Mouse (Mus musculus) large intestine, adult 2 months (tissue): ENCODE data around the gene Slc2a10. TPM values are rescaled to one million over a fixed set of nuclear protein-coding genes. Genes with fewer than 3 reads are reported as not detected.

ENCODE experiments used
- DNase-seq: peaks from one replicate; pipeline ENCODE4 v3.0.0-alpha.2; 2012; ENCODE audit warnings: low read depth, low spot score
- WGBS: fragments of 180-500 bp; shearing (Covaris S2); methylation state at CpG from one replicate; pipeline ENCODE4 v1.1.7; 2018; 5-methylcytosine and 5-hydroxymethylcytosine counted together
- polyA plus RNA-seq: library from polyadenylated mRNA; depleted of rRNA; stranded (reverse); fragments of >200 nt; gene quantifications from 2 replicates; pipeline ENCODE4 v1.2.3, GENCODE M21; 2012; rRNA removed

Slc2a10 gene
- polyA plus RNA-seq = 4.8 and 7.0 TPM in 2 replicates

DNA sequence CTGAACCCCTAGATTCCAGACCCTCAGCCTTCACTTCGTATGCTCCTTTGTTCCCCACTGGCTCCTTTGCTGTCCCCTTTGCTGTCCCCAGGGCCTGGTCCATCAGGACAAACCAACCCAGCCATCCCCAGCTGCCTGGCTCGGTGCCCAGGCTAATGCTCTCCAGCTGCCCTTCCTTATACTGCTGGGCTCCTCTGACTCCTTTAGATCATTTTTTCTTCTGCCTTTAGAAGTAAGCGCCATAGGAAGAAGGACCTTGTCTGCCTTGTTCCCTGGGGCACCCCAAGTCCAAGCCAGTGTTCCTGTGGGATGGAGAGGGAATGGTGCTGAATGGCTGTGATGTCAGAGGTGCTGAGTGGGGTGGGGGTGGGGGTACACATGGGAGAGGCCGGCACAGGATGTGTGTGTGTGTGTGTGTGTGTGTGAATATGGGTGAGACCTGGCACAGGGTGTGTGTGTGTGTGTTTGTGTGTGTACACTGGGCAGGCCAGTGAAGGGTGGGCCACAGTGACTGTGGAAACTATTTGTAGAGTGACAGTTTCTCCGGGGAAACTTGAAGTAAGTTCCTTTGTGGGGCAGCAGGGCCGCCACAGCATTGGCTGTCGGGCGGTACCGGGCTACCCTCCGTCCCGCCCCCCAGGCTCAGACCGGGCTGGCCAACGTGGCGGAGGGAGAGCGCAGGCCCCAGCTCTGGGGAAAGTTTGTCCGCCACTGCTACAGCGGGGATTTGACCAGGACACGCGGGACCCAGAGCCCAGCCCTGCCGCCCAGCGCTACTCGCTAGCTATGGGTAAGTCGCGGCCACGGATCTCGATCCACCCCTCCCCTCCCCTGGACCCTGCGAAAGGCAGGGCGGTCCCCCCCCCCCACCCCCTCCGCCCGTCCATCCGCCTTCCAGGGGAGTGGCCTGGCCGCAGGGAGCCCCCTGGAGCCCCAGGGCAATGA lies at the start of gene Slc2a10:
Gene Slc2a10 (plus strand): TSS at position 529 of the 945 bp plus-strand sequence.
- DNase-seq = no peak
- WGBS = 3% methylated on average over 30 of the region's 32 CpGs

DNA sequence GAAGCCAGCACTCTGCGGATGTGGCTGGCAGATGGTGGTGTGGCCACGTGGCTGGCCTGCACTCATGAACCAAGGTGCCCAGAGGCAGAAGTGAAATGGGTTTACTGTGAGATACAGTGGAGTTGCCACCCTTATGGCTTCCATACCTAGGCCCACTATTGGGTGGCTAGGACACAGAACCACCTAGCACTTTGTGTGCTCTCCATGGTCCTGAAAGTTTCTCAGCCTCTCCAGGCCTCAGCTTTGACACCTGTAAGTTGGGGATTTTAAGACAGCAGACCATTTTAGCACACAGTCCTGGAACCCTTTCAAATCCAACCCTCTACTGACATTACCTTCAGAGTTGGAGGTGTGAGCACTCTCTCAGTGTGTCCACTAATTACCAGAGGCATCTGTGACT lies 46.9 kb upstream of the Slc2a10 start:
- 58% methylated on average over 2 of the region's 2 CpGs for WGBS
- DNase-seq = no peak

DNA sequence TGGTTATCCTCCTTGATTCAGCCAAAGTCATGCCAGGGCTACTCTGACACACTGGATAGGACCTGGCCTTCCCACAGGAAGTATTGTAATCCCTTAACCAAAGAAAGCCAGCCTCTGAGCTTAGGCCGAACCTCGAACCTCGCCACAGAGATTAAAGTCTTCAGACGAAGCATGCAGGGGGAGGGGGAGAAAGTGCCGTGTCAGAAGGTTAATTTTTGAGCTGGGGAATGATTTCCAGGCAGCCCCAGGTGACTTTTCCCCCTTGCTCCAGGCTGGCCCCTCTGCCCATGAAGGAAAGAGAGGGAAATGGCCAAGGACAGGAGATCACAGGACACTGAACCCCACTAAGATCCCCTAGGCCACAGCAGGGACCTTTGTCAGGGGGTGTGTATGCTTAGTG lies 45.4 kb upstream of the Slc2a10 start:
- no peak for DNase-seq
- 58% methylated on average over 5 of the region's 5 CpGs for WGBS

DNA sequence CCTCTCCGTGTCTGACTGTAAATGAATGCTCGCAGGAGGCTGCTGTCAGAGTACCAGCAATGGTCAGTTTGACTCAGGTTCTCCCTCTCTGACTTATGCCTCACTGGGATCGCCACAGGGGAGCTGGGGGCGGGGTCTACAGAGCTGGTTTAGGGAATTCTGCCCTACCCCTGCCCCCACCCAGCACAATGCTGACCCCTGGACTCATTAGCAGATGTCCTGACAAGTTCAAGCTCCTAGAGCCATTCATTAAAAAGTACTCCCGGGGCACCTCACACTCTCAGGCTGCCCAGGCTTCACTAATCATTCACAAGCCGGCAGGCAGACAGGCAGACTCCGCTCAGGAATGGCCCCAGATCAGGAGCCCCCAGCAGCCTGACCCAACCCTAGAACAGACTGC lies 43.9 kb upstream of the Slc2a10 start:
- whole genome bisulfite sequencing = 27% methylated on average over 7 of the region's 7 CpGs
- DNase-seq = no peak

DNA sequence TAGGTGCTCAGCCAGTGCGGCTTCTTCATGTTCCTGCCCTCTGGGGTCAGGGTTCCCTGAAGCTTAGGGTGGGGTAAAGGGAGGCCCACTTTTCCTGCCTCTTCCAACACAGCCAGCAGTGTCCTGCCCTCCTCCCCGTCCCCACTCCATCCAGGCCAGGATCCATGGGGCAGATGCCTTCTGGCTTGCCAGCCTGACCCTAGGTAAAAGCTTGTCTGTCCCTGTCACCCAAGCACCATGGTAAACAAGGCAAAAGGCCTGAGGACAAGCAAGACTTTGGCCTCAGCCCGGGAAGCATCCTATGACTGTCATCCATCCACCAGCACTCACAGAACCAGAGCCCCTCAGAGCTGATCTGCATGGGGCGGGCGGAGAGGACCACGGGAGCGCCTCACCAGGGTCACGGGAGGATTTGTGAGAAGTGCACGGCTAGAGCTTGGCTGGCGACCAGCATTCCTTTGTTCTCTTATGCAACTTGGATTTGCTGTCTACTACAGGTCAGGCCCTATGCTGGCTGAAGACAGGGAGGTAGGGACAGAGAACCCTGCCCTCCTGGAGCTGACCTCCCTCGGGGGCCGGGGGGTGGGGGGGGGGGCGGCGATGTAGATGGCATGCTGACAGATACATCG lies 35.6 kb upstream of the Slc2a10 start:
- no peak for DNase-seq
- WGBS = 55% methylated on average over 15 of the region's 15 CpGs

DNA sequence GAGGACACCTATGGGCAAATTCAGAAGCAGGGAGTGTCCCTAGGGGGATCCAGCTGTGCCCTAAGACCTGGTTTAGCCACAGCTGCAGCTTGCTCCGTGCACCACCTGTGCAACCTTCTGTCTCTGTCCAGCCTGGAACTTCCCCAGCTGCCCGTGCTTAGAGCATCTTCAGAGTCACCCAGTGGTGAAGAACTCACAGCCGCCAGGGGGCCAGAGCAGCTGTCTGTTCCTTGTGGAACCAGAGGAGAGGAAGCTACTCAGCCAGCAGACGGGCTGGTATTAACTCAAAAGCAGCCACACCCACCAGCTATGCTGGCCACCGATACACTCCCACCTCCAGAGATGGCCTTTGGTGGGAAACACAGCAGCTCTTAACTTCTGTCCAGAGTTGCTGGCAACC lies 33.4 kb upstream of the Slc2a10 start:
- 11% methylated on average over 5 of the region's 5 CpGs for whole genome bisulfite sequencing
- DNase-seq = no peak

DNA sequence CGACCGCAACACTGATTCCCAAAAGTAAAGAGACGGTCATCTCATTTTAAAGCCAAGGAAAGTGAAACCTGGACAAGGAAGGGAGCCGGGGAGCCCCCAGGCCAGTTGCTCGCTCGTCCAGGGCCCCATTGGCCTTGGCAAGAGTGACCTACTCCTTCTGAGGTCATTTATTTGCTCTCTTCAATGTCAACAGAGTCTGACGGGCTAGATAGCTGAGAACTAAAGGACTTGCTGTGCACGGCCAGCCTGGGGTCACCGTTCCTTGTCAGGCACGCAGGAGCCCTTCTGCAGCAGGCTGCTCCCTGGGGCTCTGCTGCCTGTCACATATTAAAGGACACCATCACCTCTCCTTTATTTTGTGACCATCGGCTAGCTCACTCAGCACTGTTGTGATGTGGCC lies 31.6 kb upstream of the Slc2a10 start:
- WGBS = 70% methylated on average over 11 of the region's 11 CpGs
- DNase-seq = no peak

DNA sequence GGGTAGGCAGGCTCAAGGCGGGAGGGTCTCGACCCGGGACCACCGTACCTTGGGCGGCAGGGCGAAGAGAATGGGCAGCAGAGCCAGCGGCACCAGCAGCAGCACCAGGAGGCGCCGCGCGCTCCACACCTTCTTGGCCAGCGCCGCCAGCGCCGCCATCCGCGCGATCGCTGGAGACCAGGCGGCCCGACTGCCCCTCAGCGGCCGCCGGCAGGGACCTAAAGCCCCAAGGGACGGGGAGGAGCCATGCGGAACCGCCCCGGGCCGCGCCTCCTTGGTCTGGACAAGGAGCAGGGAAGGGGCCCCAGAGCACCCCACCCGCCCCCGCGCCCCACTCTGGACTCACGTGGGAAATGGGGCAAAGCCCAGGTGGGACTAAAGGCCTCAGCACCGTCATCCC lies 30.6 kb upstream of the Slc2a10 start, which contains the start of gene Slc13a3:
Gene Slc13a3 (minus strand): TSS at position 228 of the 400 bp plus-strand sequence.
- WGBS = 1% methylated on average over 34 of the region's 35 CpGs

DNA sequence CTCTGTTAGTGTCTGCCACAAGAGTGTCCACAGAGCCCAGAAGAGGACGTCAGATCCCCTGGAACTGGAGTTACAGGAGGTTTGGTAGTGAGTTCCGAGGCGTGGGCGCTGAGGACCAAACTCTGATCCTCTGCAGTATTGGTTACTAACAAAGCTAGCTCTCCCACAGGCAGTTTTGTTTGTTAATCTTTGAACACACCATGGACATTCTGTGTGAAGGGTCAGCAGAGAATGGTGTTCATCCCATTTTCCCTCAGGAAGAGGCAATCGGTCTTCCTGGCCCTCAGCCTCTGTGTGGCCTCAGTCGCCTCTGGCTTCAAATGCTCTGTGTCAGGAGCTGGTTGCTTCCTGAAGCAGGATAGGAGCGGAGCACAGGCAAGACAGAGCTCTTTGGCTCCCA lies 28.2 kb upstream of the Slc2a10 start:
- 74% methylated on average over 7 of the region's 7 CpGs for WGBS
- no peak for DNase-seq

More for the DNA sequence above, 30.6 kb upstream of the Slc2a10 start, which contains the start of gene Slc13a3:
- DNase-seq = no peak

DNA sequence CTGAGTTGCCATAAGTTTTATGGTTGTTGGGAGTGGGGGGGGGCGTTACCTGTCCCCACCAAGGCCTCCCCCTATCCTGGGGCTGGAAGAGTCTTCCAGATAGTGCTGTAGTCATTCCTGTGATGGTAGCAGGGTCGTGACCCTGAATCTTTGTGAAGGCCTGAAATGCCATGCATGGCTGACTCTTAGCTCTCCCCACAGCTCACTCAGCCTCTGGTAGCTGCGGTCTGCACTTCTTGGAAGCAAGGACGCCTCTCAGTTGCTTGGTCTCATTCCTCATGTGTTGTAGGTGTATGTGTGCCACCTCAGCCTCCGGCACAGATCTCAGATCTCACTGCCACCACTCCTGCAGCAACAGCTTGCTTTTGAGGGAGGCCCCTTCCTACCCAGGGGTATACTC lies 27.7 kb upstream of the Slc2a10 start:
- WGBS = 55% methylated on average over 5 of the region's 5 CpGs
- DNase-seq = no peak

DNA sequence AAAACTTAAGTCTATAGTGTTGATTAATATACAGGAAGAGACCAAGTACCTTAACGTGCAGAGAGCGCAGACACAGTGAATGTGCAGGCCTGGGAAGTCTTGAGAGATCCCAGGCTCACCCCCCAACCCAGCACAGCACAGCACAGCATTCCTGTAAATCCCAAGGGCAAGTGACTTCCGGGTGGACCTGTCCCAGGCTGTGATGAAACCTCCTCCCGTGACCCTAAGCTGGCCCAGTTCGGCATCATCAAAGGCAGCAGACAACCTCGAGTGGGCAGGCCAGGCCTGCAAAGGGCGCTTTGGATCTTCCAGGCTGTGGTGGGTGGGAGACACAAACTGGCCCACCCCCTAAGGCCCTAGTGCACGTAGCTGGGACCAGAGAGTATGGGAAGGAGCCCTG lies 21.6 kb upstream of the Slc2a10 start:
- WGBS = 56% methylated on average over 8 of the region's 8 CpGs

DNA sequence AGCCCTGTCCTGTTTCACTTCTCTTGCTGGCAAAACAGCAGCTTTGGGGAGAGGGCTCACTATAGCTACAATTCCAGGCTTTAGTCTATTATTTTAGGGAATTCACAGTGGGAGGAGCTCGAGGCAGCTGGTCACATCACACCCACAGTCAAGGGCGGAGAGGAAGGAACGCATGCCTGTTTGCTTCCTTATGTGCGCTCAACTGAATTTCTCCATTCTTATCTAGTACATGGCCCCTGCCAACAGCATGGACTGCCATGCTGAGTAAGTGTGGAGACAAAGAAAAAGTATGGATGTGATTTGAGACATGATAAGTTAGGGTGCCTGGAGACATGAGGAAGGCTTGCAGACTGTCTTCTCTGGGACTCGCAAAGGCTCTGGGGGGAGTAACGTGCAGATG lies 19.4 kb upstream of the Slc2a10 start:
- no peak for DNase-seq
- 40% methylated on average over 6 of the region's 6 CpGs for WGBS

More for the DNA sequence above, 21.6 kb upstream of the Slc2a10 start:
- DNase-seq = no peak

DNA sequence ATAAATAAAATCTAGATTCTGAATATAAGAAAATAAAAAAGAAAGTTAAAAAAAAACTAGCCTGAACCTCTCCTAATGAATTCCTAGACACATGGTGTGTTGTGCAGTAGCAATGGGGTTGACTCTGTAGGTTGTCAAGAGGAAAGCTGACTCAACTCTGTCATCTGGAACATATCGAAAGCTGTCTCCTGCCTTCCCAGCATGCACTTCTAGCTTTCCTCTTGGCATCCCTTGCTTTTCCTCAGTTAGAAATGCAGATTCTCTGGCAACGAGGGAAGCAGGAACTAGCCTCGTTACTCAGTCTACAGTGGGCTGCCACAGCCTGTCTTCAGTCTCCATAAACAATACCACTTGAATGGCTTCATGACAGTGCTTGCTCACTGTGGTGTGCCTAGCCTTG lies 17.8 kb upstream of the Slc2a10 start:
- 66% methylated on average over 3 of the region's 3 CpGs for WGBS
- DNase-seq = no peak

DNA sequence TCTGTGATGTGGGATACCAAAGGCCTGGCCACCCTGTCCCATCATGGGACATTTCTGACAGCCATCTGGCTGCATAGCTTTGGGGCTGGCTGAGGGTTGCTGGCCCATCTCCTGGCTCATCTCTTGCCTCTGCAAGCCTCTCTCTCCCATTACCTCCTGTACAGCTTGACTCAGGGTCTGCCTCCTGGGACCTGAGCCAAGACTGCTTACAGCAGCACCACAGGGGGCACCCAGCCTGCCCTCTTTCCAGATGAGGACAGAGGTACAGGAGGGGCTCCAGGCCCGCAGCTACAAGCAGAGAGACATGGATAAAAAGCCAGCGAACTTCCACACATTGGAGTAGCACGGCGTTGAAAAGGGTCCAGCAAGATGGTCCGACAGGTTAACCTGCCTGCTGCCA lies 17.2 kb upstream of the Slc2a10 start:
- no peak for DNase-seq
- WGBS = 85% methylated on average over 5 of the region's 5 CpGs

DNA sequence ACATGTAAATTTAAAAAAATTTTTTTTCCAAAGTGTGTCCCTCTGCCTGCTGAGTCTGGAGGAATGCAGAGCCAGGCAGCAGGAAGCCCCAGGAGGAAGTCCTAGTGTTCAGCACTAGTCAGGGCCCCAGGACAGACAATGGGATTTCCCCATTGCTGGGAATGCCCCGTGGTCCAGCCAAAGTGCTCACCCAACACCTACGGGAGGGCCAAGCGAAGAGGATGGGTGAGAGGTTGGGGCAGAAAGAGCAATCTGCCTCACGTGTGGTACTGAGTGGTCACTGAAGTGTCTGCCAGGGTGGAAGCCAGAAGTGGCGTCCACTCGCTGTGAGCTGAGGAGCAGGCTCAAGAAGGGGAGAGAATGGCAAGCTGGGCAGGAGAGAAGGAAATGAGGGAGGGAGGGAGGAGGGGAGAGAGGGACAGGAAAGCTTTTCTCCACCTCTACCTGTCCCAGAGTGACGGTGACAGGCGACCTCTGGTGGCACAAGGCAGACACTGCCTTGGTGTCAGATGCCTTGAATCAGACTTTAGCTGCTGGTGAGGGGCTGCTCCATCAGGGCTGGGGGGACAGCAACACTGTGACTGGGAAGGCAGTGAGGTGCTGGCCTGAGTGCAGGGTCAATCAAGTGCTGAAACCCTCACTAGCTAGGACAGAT lies 16.6 kb upstream of the Slc2a10 start:
- WGBS = 25% methylated on average over 8 of the region's 8 CpGs
- DNase-seq = no peak

DNA sequence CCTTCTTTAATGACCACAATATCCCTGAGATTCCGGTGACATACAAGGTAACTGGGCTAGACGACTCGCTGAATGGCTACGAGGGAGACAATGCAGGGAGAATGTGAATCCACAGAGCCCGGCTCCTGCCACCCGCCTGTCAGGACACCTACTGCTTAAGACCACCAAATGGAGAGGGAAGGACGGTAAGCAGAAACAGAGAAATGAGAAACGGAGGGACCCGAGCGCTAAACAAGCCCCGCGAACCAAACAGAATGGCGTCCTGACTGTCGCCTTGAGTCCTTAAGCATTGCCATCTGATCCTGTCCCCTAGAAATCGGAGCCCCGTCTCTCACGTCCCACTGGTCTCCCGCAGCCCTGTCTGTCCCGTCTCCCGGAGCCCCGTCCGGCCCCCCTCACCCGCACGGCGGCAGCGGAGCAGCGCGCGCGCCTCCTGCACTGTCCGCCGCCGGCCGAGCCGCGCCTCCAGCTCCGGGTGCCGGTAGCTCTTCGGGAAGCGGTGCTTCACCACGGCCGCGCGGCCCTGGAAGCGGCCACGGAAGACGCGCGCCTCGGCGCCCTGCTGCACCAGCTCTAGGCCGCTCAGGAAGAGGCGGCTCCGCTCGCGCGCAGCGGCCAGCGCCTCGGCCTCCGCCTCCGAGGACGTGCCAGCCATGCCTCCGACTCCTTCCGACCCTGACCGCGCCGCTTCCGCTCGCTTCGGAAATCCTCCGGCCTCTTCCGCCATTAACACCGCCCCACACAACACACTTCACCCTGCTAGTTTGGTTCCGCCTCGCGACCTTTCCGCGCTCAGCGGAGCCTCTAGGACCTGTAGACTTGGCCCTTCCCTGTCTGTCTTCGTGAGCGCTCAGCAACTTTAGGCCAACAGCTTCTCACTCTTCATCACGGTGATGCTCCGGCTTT lies 10.7 kb upstream of the Slc2a10 start, which contains the start of gene Trp53rka:
Gene Trp53rka (minus strand): TSS at position 677 of the 906 bp plus-strand sequence.
- no peak for DNase-seq
- WGBS = under 1% methylated on average over 84 of the region's 84 CpGs

DNA sequence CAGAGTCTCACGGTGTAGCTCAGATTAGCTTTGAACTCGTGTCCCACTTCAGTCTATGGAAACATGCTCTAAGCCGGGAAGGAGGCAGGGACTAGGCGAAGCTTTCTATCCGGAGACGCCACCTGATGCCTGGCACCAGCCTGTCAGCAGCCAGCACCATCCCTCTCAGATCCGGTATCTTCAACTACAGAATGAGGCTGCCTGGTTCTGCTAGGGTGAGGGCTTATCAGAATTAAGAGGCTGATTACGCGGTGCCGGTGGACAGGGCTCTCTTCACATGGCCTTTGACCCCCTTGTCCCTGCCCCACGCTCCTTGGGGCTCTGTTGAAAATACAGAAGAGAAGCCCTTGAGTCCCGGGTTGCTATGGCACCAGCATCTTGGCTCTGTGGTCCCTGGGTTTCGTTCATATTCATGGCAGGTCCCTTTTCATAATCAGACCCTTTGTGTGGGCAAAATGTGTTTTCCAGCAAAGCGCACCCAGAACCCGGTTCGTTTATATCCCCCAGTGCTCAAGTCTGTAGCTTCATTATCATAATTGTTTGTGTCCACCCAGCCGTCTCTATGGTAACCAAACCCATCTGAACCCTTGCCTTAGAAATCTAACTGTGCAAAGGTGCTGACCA lies 9.9 kb upstream of the Slc2a10 start:
- DNase-seq = no peak
- 25% methylated on average over 17 of the region's 17 CpGs for WGBS

DNA sequence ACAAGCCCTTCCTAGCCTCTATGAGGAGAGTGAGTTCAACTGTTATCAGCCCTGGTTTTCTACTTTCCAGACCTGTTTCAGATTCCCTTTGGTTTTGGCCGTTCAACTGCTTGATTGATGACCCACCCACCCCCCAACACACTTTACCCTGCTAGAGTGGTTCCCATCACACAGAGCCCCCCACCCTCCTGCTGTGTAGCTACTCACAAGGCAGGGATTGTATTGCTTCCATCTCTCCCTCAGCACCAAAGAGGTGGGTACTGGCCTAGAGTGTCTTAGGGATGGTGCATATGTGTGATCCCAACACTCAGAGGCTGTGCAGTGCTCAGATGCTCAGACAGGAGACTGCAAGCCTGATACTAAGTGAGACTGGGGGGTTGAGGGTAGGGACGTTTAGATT lies 9.1 kb upstream of the Slc2a10 start:
- DNase-seq = no peak
- 47% methylated on average over 2 of the region's 2 CpGs for WGBS

DNA sequence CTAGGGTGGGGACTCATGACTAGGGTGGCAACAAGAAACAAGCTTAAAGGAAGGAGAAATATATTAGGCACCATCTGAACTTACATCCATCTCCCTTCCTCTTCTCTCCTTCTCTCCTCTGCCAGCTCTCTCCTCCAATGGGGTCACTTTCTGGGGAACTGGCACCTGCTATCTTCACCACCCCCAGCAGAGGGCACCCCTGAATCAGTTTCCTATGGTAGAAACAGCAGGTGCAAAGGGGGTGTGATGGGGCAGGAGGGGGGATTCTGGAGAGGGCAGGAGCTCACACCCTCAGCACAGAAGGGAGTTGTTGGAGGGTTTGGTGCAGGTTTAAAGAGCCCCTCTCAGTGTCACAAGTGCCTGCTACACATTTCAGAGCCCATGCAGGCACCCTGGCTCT lies 7.3 kb upstream of the Slc2a10 start:
- DNase-seq = no peak
